Mouse (Mus musculus) E14TG2a.4 (cell line): Measurements from ENCODE around the gene Gfap.

ENCODE experiments used
- CTCF ChIP-seq: conservative IDR thresholded peaks from 2 replicates; pipeline ENCODE4 v1.5.1; 2014; ENCODE audit warnings: low read length
- NANOG ChIP-seq: IDR thresholded peaks from 2 replicates; pipeline ENCODE4 v1.6.1; 2014; ENCODE audit warnings: borderline replicate concordance, low read length, mixed read lengths
- POU5F1 ChIP-seq: IDR thresholded peaks from 2 replicates; pipeline ENCODE4 v1.6.1; 2014; ENCODE audit warnings: low read length, borderline replicate concordance

DNA sequence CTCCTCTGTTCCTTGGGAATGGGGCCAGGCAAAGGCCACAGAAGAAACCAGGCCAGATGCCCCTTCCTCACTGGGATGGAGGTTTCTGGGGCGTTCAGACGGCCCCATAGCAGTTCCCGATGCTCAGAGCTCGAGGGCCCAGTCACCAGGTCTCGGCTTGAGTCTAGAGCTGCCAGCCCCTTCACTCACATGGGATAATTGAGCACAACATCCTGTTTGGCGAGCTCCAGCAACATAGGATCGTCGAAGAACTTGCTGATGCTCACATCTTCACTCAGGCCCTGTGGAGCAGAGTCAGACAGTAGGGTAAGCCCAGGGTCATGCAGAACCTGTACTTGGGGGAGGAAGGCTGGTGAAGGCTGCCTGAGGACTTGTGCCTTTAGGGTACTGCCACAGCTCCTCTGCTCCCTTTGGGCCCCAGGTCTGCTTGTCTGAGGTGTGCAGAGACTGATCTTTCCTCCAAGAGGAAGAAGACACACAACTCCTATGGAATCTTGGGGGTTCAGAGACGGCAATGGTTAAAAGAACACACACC, 62.0 kb downstream of the Gfap start:
- TF ChIP-seq CTCF (no peak), POU5F1 (no peak), NANOG (no peak)
